Mouse (Mus musculus) liver, adult (tissue): ENCODE measurements around the gene Cox7a2l.
A peak's percentile ranks its signal among the peaks of the same experiment; 100 is the strongest.

Experiments used
- GATA4 ChIP-seq: IDR thresholded peaks from 2 replicates; pipeline ENCODE4 v1.6.1; 2014; ENCODE audit warnings: mild to moderate bottlenecking, low read length; ENCODE audit not compliant: insufficient replicate concordance

Gene Cox7a2l

DNA sequence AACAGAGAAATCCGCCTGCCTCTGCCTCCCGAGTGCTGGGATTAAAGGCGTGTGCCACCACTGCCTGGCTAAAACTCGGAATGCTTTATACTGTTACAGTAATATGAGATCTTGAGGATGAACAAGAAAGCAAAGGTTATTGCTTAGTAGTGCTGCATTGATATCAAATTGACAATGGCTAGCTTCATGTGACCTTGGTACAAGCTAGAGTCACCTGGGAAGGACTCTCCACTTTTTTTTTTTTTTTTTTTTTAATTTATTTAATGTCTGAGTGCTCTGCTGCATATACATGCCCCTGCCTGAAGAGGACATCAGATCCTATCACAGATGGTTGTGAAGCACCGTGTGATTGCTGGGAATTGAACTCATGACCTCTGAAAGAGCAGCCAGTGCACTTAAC, 18.2 kb downstream of the Cox7a2l start:
- TF ChIP-seq GATA4 = no peak

DNA sequence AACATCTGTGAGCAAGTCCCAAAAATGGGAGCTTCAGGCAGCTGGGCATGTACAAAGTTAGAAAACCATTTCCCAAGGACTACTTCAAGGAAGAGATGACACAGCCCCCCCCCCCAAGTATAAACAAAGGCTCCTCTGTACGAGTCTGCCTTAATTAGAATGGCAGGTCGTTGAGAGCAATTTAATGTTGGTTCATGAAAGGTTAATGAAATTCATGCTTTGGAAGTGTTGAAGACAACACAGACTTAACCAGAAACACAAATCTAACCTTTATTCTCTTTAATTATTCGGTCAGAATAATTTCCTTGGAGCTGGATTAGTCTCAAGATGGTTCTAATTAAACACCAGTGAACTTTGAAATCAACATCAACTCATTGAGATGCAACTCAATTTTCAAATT, 29.4 kb downstream of the Cox7a2l start:
- no peak for TF ChIP-seq GATA4

DNA sequence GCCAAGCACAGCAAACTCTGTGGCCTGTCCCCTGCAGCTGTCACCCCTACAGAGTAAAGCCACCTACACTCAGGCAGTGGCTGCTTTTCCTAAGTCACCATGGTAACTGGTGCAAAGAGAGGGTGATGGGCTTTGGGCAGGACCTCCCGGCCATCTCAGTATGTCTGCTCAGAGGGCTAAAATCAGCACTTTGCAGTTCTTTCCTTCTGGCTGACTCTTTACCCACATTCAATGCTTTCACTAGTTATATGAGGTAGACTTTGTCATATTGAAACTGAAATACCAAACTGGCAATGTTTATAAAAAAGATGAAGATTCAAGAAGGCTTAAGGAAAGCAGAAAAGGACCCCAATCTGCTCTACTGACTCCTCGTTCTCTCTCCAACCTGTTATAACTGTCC, 33.3 kb downstream of the Cox7a2l start:
- no peak for TF ChIP-seq GATA4

DNA sequence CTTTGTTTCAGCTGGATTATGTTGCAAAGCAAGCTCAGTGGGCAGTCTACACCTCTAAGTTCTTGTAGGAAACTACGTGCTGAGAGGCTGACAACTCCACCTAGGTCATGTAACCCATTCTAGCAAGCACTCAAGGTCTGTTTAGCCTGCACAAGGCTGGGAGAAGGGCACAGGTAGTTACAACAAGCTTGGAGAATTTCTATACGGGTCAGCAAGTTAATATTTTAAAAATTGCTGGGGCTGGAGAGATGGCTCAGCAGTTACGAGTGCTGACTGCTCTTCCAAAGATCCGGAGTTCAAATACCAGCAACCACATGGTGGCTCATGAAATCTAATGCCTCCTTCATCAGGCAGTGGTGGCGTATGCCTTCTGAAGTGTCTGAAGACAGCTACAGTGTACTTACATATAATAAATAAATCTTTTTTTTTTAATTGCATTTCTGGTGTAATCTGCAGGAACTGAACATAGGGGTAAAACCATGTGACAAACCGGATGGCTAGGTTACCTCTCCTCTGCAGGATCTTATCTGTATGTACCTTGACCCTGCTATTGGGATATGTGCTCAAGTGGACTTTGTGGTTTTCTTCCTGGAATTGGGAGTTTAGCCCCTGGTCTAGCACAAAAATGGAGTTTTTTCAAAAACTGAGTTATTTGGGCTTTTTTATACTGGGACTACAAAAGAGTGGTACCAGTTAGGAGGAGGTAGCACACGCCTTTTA, 34.2 kb downstream of the Cox7a2l start:
- TF ChIP-seq GATA4 = peak; percentile 78; the same call in 1 of the 2 replicates

DNA sequence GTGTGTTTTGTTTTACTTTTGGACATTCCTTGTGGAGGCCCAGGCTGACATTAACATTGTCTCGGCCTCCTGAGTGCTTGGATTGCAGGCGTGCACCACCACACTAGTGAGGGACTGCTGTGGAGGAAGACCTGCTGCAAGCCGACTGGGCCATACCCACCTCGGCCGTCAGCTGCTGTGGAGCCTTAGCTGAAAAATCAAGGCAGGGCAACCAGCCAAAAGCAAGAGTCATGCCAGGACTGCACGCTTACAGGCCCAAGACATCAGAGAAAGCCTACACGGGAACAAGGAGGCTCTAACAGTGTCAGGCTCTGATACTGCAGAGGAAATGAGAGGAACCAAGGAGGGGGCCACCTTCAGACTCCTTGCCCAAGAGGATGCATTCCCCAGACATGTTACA, 35.6 kb downstream of the Cox7a2l start:
- no peak for TF ChIP-seq GATA4

DNA sequence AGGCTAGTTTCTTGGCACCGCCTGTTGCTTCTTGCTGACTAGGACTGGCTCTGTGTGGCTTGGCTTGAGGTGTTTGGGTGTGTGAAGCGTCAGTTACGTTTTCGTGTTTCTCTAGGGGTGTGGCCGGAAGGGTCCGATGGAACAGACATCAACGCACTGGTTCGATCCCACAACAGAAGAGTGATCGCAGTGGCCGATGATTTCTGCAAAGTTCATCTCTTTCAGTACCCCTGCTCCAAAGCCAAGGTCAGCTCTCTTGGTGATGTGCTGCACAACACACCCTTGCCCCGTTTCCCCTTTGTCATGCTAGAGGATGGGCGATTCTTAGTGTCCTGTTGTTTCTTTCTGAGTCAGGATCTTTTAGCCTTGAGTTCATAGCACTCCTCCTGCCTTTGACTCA, 40.0 kb downstream of the Cox7a2l start:
- TF ChIP-seq GATA4 = no peak

DNA sequence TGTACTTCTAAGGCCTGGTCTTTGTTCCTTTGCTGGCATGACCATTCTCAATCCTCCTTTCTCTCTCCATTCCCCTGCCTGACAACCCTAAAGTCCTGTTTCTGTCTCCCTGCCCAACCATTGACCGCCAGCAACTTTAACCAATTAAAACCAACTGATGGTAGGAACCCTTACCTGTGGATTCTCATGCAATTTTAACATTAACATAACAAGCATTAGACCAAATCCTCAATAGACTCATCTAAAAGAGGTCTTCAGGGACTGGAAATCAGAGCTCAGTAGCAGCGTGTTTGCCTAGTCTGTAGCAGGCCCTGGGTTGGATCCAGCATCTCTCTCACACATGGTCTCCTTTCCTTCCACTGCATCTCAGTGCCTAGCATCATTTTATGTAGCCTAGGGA, 47.5 kb downstream of the Cox7a2l start:
- TF ChIP-seq GATA4 = no peak

DNA sequence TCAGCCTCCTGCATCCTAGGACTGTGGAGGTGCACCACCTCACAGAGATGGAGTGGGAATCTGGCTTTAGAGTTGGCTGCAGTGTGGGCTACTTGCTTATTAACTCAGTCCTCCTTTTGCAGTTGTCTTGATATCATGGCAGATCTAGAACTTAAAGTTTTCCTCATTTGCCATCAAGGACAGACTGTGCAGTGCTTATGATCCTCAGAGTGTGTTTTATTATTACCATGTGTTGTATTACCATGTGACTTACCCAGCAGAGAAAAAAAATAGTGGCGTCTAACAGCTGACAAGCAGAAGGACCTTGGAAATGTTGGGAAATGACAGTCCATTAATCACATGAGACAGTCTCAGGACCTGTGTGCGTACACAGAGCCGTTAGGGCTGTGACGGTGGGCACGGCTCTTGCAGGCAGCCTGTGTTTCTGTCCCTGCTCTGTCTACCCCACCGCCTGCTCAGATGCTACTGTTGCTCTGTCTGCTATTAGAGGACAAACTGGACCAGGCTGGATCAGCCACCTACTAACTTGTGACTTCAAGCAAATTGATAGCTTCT, 50.4 kb downstream of the Cox7a2l start:
- no peak for TF ChIP-seq GATA4

DNA sequence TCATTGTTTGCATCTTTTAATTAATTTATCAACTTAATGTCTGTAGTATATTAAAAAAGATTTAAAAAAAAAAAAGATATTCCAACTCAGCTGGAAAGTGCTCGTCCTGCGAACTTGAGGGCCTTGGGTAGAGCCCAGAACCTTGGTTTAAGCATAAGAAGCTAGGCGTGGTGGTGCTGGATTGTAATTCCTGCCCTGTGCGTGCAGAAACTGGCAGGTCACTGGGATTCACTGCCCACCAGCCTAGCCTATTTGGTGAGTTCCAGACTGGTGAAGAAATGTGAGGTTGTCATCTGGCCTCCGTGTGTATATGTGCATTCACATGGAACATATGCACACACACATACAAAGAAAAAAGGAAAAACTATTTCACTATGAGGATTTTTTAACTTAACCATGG, 51.2 kb downstream of the Cox7a2l start:
- no peak for TF ChIP-seq GATA4

DNA sequence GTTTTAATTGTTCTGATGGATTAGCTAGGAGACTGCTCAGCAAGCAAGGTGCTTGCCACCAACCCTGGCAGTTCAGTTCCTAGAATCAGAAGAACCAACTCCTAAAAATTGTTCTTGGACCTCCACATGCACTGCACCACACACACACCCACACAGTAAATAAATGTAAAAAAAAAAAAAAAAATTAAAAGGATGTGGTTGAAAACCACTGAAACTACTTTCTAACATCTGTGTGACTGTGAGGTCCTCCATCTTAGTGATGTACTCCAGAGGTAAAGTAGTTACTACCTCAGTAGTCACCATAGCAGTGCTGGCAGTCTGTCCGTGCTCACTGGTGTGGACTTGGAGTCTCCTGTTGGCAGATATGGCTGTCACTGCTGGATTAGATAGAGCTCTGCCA, 59.9 kb downstream of the Cox7a2l start:
- no peak for TF ChIP-seq GATA4

DNA sequence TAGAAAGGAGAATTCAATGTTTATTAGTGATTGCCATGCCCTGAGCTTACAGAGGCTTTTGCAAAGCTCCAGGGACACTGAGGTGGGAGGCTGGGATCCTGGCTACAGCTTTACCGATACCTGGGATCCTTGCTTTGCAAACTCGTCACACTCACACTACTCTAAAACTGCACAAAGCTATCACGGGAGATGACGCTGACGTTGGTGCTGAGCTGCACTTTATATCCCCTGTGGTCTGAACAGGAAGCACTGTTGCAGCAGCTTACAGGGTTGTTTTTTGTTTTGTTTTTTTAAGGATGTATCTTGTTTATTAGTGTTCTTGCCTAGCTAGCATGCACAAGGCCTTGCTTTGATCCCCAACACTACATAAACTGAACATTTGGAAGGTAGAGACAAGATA, 63.5 kb downstream of the Cox7a2l start:
- no peak for TF ChIP-seq GATA4

DNA sequence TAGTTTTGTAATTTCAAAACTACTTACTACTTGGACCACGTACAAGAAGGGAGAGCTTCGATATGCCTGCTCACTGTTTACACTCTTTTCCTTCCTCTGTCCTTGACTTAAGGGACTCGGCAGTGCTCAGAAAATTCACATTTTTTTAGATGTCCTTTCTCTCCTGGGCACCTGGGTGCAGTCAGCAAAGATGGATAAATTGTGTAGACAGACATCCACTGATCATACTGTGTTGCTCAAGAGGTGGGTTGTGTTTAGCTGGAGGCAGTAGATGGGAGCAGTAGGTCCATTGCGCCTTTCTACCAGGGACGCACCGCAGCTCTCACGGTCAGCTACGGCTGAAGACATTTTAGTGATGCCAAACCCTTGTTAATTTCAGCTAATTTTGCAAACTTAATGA, 64.7 kb downstream of the Cox7a2l start:
- TF ChIP-seq GATA4 = no peak
